Mouse (Mus musculus) frontal cortex, postnatal 10 days (tissue): ENCODE measurements around the gene Tmtc2.

Experiments used
- DNase-seq, 2 experiments: peaks; one replicate each; pipeline ENCODE4 v3.0.0; 2022; ENCODE audit warnings: low spot score in 2 of 2, mixed read lengths in 1 of 2

Tmtc2 gene

GRCm38 (mm10) chr10:105416601-105417000 is 157.7 kb downstream of the Tmtc2 start:
- no peak for DNase-seq

- DNase-seq = no peak
These were observed 168.3 kb downstream of the Tmtc2 start for GRCm38 (mm10) chr10:105405856-105406527.

GRCm38 (mm10) chr10:105403931-105404330 is 170.3 kb downstream of the Tmtc2 start:
- no peak for DNase-seq

GRCm38 (mm10) chr10:105402481-105402779 is 171.8 kb downstream of the Tmtc2 start:
- no peak for DNase-seq

- DNase-seq = no peak
These were observed 172.3 kb downstream of the Tmtc2 start for GRCm38 (mm10) chr10:105401754-105402480.

GRCm38 (mm10) chr10:105399316-105399715 is 174.9 kb downstream of the Tmtc2 start:
- no peak for DNase-seq

GRCm38 (mm10) chr10:105384065-105384464 is 190.2 kb downstream of the Tmtc2 start:
- DNase-seq = no peak

GRCm38 (mm10) chr10:105381705-105382104 is 192.5 kb downstream of the Tmtc2 start:
- no peak for DNase-seq

- no peak for DNase-seq
These were observed 193.0 kb downstream of the Tmtc2 start for GRCm38 (mm10) chr10:105381202-105381601.

- no peak for DNase-seq
These were observed 193.7 kb downstream of the Tmtc2 start for GRCm38 (mm10) chr10:105380584-105380983.

GRCm38 (mm10) chr10:105377711-105378110 is 196.5 kb downstream of the Tmtc2 start:
- DNase-seq = no peak

GRCm38 (mm10) chr10:105373265-105373664 is 201.0 kb downstream of the Tmtc2 start:
- DNase-seq = no peak

- DNase-seq = no peak
These were observed 206.0 kb downstream of the Tmtc2 start for GRCm38 (mm10) chr10:105368242-105368641.

GRCm38 (mm10) chr10:105364480-105364879 is 209.8 kb downstream of the Tmtc2 start:
- no peak for DNase-seq

- no peak for DNase-seq
These were observed 223.9 kb downstream of the Tmtc2 start for GRCm38 (mm10) chr10:105350301-105350700.

- DNase-seq = no peak
These were observed 228.3 kb downstream of the Tmtc2 start for GRCm38 (mm10) chr10:105345920-105346319.

GRCm38 (mm10) chr10:105332856-105333255 is 241.4 kb downstream of the Tmtc2 start:
- DNase-seq = no peak

- no peak for DNase-seq
These were observed 243.9 kb downstream of the Tmtc2 start for GRCm38 (mm10) chr10:105330327-105330726.

GRCm38 (mm10) chr10:105323646-105324192 is 250.5 kb downstream of the Tmtc2 start:
- DNase-seq = no peak

- DNase-seq = no peak
These were observed 254.8 kb downstream of the Tmtc2 start for GRCm38 (mm10) chr10:105319299-105320057.

GRCm38 (mm10) chr10:105318869-105319268 is 255.4 kb downstream of the Tmtc2 start:
- DNase-seq = no peak

- no peak for DNase-seq
These were observed 261.3 kb downstream of the Tmtc2 start for GRCm38 (mm10) chr10:105312986-105313385.
